Mouse (Mus musculus): Measurements from ENCODE around the gene 4933414I15Rik. TPM values are rescaled to one million over a fixed set of nuclear protein-coding genes. Genes with fewer than 3 reads are reported as not detected.
A peak's percentile ranks its signal among the peaks of the same experiment; 100 is the strongest.

4933414I15Rik gene
- polyA plus RNA-seq, 1 experiment, result not detected

GRCm38 (mm10) chr11:50931451-50931866, 12.1 kb downstream of the 4933414I15Rik start, which contains the start of gene Zfp354b:
Zfp354b (minus strand) TSS chr11:50931633.
- Histone ChIP-seq H3K4me3 (ENCODE audit: insufficient read depth, poor library complexity, severe bottlenecking) (no peak within 1 kb of the TSS), H3K27me3 (ENCODE audit: control insufficient read depth, insufficient read depth, insufficient read length) (peaks cover 13% of the 10 kb centered on the region), H3K79me2 (ENCODE audit: control insufficient read depth, insufficient read depth) (no peaks in the 10 kb centered on the region), H3K79me3 (ENCODE audit: low read depth) (no peaks in the 10 kb centered on the region), H3ac (ENCODE audit: control insufficient read depth, insufficient read length, low read depth) (peak within 1 kb of the TSS; percentile 63), H3K36me3 (ENCODE audit: control insufficient read depth, insufficient read depth) (no peaks in the 10 kb centered on the region)
- TF ChIP-seq USF1 (IDR thresholded peaks at IDR 0.05; ENCODE audit: low read depth) (no peak), CEBPB (IDR thresholded peaks at IDR 0.05; ENCODE audit: low read depth) (no peak)

GRCm38 (mm10) chr11:50931021-50931420, 12.5 kb downstream of the 4933414I15Rik start:
- Histone ChIP-seq H3K4me3 (ENCODE audit: insufficient read depth, poor library complexity, severe bottlenecking) (no peak overlapping the region), H3K27me3 (ENCODE audit: control insufficient read depth, insufficient read depth, insufficient read length) (peaks cover 17% of the 10 kb centered on the region), H3K79me2 (ENCODE audit: control insufficient read depth, insufficient read depth) (no peaks in the 10 kb centered on the region), H3ac (ENCODE audit: control insufficient read depth, insufficient read length, low read depth) (peak overlapping the region; percentile 63), H3K36me3 (ENCODE audit: control insufficient read depth, insufficient read depth) (no peaks in the 10 kb centered on the region), H3K79me3 (ENCODE audit: low read depth) (no peaks in the 10 kb centered on the region)
- TF ChIP-seq FOSL1 (IDR thresholded peaks at IDR 0.05; ENCODE audit: insufficient read depth, low read length, poor library complexity, severe bottlenecking) (no peak), MYOD1 (IDR thresholded peaks at IDR 0.05; ENCODE audit: control insufficient read depth, insufficient read length, low read depth) (no peak), MYOG (IDR thresholded peaks at IDR 0.05; ENCODE audit: control insufficient read depth, extremely low read depth, insufficient read length) (no peak), CTCF (IDR thresholded peaks at IDR 0.05; ENCODE audit: control insufficient read depth, insufficient read depth, insufficient read length) (no peak), MAX (IDR thresholded peaks at IDR 0.05) (no peak), USF1 (IDR thresholded peaks at IDR 0.05; ENCODE audit: low read depth) (no peak), CEBPB (IDR thresholded peaks at IDR 0.05; ENCODE audit: low read depth) (no peak)

GRCm38 (mm10) chr11:50930469-50931014, 13.0 kb downstream of the 4933414I15Rik start:
- Histone ChIP-seq H3K79me3 (ENCODE audit: low read depth) (no peaks in the 10 kb centered on the region), H3K27me3 (ENCODE audit: control insufficient read depth, insufficient read depth, insufficient read length) (peaks cover 16% of the 10 kb centered on the region), H3ac (ENCODE audit: control insufficient read depth, insufficient read length, low read depth) (no peak overlapping the region), H3K4me3 (ENCODE audit: insufficient read depth, poor library complexity, severe bottlenecking) (no peak overlapping the region), H3K36me3 (ENCODE audit: control insufficient read depth, insufficient read depth) (no peaks in the 10 kb centered on the region), H3K79me2 (ENCODE audit: control insufficient read depth, insufficient read depth) (no peaks in the 10 kb centered on the region)
- TF ChIP-seq MAX (IDR thresholded peaks at IDR 0.05) (no peak), MYOG (IDR thresholded peaks at IDR 0.05; ENCODE audit: control insufficient read depth, extremely low read depth, insufficient read length) (no peak)

- no peaks in the 10 kb centered on the region for H3K27me3 ChIP-seq (ENCODE audit: control insufficient read depth, insufficient read depth, insufficient read length)
- H3K79me3 ChIP-seq (ENCODE audit: low read depth), result no peaks in the 10 kb centered on the region
- H3K79me2 ChIP-seq (ENCODE audit: control insufficient read depth, insufficient read depth), result no peaks in the 10 kb centered on the region
- H3ac ChIP-seq (ENCODE audit: control insufficient read depth, insufficient read length, low read depth), result peak within 1 kb of the TSS; percentile 79
- peak within 1 kb of the TSS; percentile 40 for H3K4me3 ChIP-seq (ENCODE audit: insufficient read depth, poor library complexity, severe bottlenecking)
- TF ChIP-seq CTCF (IDR thresholded peaks at IDR 0.05; ENCODE audit: control insufficient read depth, insufficient read depth, insufficient read length), result no peak
- TF ChIP-seq CEBPB (IDR thresholded peaks at IDR 0.05; ENCODE audit: low read depth), result no peak
- TF ChIP-seq FOSL1 (IDR thresholded peaks at IDR 0.05; ENCODE audit: insufficient read depth, low read length, poor library complexity, severe bottlenecking), result no peak
- no peak for TF ChIP-seq USF1 (IDR thresholded peaks at IDR 0.05; ENCODE audit: low read depth)
- no peak for TF ChIP-seq MYOD1 (IDR thresholded peaks at IDR 0.05; ENCODE audit: control insufficient read depth, insufficient read length, low read depth)
- no peak for TF ChIP-seq MAX (IDR thresholded peaks at IDR 0.05)
- no peak for TF ChIP-seq MYOG (IDR thresholded peaks at IDR 0.05; ENCODE audit: control insufficient read depth, extremely low read depth, insufficient read length)
- H3K36me3 ChIP-seq (ENCODE audit: control insufficient read depth, insufficient read depth), result no peaks in the 10 kb centered on the region
These were observed 27.8 kb downstream of the 4933414I15Rik start, which contains the start of gene Zfp2 for GRCm38 (mm10) chr11:50915671-50916320. Zfp2 (minus strand) TSS chr11:50916165.

GRCm38 (mm10) chr11:50914461-50914860, 29.1 kb downstream of the 4933414I15Rik start:
- Histone ChIP-seq H3K27me3 (ENCODE audit: control insufficient read depth, insufficient read depth, insufficient read length) (no peaks in the 10 kb centered on the region), H3K4me3 (ENCODE audit: insufficient read depth, poor library complexity, severe bottlenecking) (no peak overlapping the region), H3K79me2 (ENCODE audit: control insufficient read depth, insufficient read depth) (no peaks in the 10 kb centered on the region), H3ac (ENCODE audit: control insufficient read depth, insufficient read length, low read depth) (no peak overlapping the region), H3K79me3 (ENCODE audit: low read depth) (no peaks in the 10 kb centered on the region), H3K36me3 (ENCODE audit: control insufficient read depth, insufficient read depth) (no peaks in the 10 kb centered on the region)
- TF ChIP-seq CEBPB (IDR thresholded peaks at IDR 0.05; ENCODE audit: low read depth) (no peak), MAX (IDR thresholded peaks at IDR 0.05) (no peak), USF1 (IDR thresholded peaks at IDR 0.05; ENCODE audit: low read depth) (no peak)

GRCm38 (mm10) chr11:50913301-50913700, 30.3 kb downstream of the 4933414I15Rik start:
- TF ChIP-seq MYOD1 (IDR thresholded peaks at IDR 0.05; ENCODE audit: control insufficient read depth, insufficient read length, low read depth), result no peak
- no peak for TF ChIP-seq USF1 (IDR thresholded peaks at IDR 0.05; ENCODE audit: low read depth)
- TF ChIP-seq CTCF (IDR thresholded peaks at IDR 0.05; ENCODE audit: control insufficient read depth, insufficient read depth, insufficient read length), result no peak
- TF ChIP-seq MAX (IDR thresholded peaks at IDR 0.05), result no peak
- TF ChIP-seq FOSL1 (IDR thresholded peaks at IDR 0.05; ENCODE audit: insufficient read depth, low read length, poor library complexity, severe bottlenecking), result no peak
- TF ChIP-seq CEBPB (IDR thresholded peaks at IDR 0.05; ENCODE audit: low read depth), result no peak
- no peak for TF ChIP-seq MYOG (IDR thresholded peaks at IDR 0.05; ENCODE audit: control insufficient read depth, extremely low read depth, insufficient read length)
- no peaks in the 10 kb centered on the region for H3K27me3 ChIP-seq (ENCODE audit: control insufficient read depth, insufficient read depth, insufficient read length)
- H3K79me2 ChIP-seq (ENCODE audit: control insufficient read depth, insufficient read depth), result no peaks in the 10 kb centered on the region
- H3ac ChIP-seq (ENCODE audit: control insufficient read depth, insufficient read length, low read depth), result no peak overlapping the region
- H3K79me3 ChIP-seq (ENCODE audit: low read depth), result no peaks in the 10 kb centered on the region
- H3K36me3 ChIP-seq (ENCODE audit: control insufficient read depth, insufficient read depth), result no peaks in the 10 kb centered on the region
- H3K4me3 ChIP-seq (ENCODE audit: insufficient read depth, poor library complexity, severe bottlenecking), result no peak overlapping the region
